Mouse (Mus musculus): ENCODE results near the gene Kdsr. TPM values are rescaled to one million over a fixed set of nuclear protein-coding genes. Genes with fewer than 3 reads are reported as not detected.

The Kdsr gene
- polyA plus RNA-seq, 1 experiment from 2014 or later, result 7.1 TPM

Other genes with a start within 250 kb of the Kdsr start
- 7.3 and 7.9 TPM in 2 replicates for gene Bcl2, start 45.5 kb downstream of the Kdsr start, polyA plus RNA-seq (2014; fragmentation: Nextera tagmentation; extraction: Ambion mirVana)
- gene Vps4b, start 37.0 kb upstream of the Kdsr start, polyA plus RNA-seq (2014; fragmentation: Nextera tagmentation; extraction: Ambion mirVana), result 47.6 and 59.2 TPM in 2 replicates
- 0.24 TPM in 1 of 2 replicates, not detected in the other for gene Serpinb5, start 101.4 kb upstream of the Kdsr start, polyA plus RNA-seq (2014; fragmentation: Nextera tagmentation; extraction: Ambion mirVana)
- 0.18 and 0.24 TPM in 2 replicates for gene Serpinb12, start 174.7 kb upstream of the Kdsr start, polyA plus RNA-seq (2014; fragmentation: Nextera tagmentation; extraction: Ambion mirVana)
- gene Serpinb13, start 221.3 kb upstream of the Kdsr start, polyA plus RNA-seq (2014; fragmentation: Nextera tagmentation; extraction: Ambion mirVana), result not detected in 2 replicates